Mouse (Mus musculus) small intestine, adult 2 months (tissue): ENCODE data around the gene Accs.

ENCODE experiments used
- CTCF ChIP-seq: fragments of 200-500 bp; IDR thresholded peaks from 2 replicates; pipeline ENCODE4 v1.5.1; 2012; ENCODE audit warnings: low read depth, mild to moderate bottlenecking, control low read depth, inconsistent platforms, low read length, moderate library complexity, mixed read lengths; ENCODE audit not compliant: insufficient replicate concordance, insufficient read length; ENCODE audit errors: extremely low read depth
- POLR2A ChIP-seq: fragments of 200-500 bp; IDR thresholded peaks from 2 replicates; pipeline ENCODE4 v1.6.1; 2012; ENCODE audit warnings: low read depth, mild to moderate bottlenecking, control low read depth, inconsistent platforms, low read length, moderate library complexity

GRCm38 (mm10) chr2:93784721-93785431, 64.9 kb downstream of the Accs start:
- TF ChIP-seq POLR2A (no peak), CTCF (peak; percentile 2; the same call in 1 of the 2 replicates)
